Mouse (Mus musculus) stomach, postnatal 0 days (tissue): ENCODE measurements around the gene Farsb.

ENCODE experiments used
- CTCF ChIP-seq: IDR thresholded peaks from 2 replicates; pipeline ENCODE4 v1.5.1; 2016; ENCODE audit warnings: antibody characterized with exemption, low read depth, mild to moderate bottlenecking, moderate library complexity
- EP300 ChIP-seq: optimal IDR thresholded peaks from 2 replicates; pipeline ENCODE3; 2016; ENCODE audit warnings: antibody characterized with exemption

- TF ChIP-seq CTCF (no peak), EP300 (no peak)
Measured at GRCm38 (mm10) chr1:78387854-78388253, 100.8 kb downstream of the Farsb start.
